Mouse (Mus musculus) myocyte (in vitro differentiated cells): ENCODE results near the gene B3gntl1. TPM values are rescaled to one million over a fixed set of nuclear protein-coding genes. Genes with fewer than 3 reads are reported as not detected.
A peak's percentile ranks its signal among the peaks of the same experiment; 100 is the strongest.

Experiments used
- H3K27me3 ChIP-seq: one replicate; pipeline ENCODE4 v1.6.1; 2011; ENCODE audit not compliant: control insufficient read depth, insufficient read depth, insufficient read length
- H3K36me3 ChIP-seq: one replicate; pipeline ENCODE4 v1.6.1; 2011; ENCODE audit not compliant: control insufficient read depth, insufficient read depth
- H3K4me2 ChIP-seq: one replicate; pipeline ENCODE4 v1.6.1; 2011; ENCODE audit warnings: low read depth, control low read depth
- H3K4me3 ChIP-seq: one replicate; pipeline ENCODE4 v1.5.1; 2011; ENCODE audit warnings: mild to moderate bottlenecking, control low read depth, moderate library complexity
- H3K79me2 ChIP-seq: one replicate; pipeline ENCODE4 v1.6.1; 2011; ENCODE audit not compliant: control insufficient read depth, insufficient read depth
- H3ac ChIP-seq: one replicate; pipeline ENCODE4 v1.6.1; 2011; ENCODE audit not compliant: control insufficient read depth, insufficient read length
- CEBPB ChIP-seq: IDR thresholded peaks from 2 replicates; pipeline ENCODE4 v1.6.1; 2011; ENCODE audit warnings: mild to moderate bottlenecking, moderate library complexity; ENCODE audit not compliant: poor library complexity, insufficient read depth, severe bottlenecking
- E2F4 ChIP-seq: IDR thresholded peaks from one replicate; pipeline ENCODE4 v1.6.1; 2011; ENCODE audit warnings: mild to moderate bottlenecking, control low read depth, moderate library complexity; ENCODE audit not compliant: insufficient read depth
- MAX ChIP-seq: IDR thresholded peaks from one replicate; pipeline ENCODE4 v1.6.1; 2011; ENCODE audit warnings: low read depth, mild to moderate bottlenecking, control low read depth
- MYOD1 ChIP-seq, 3 experiments: IDR thresholded peaks; one replicate each; pipeline ENCODE4 v1.6.1; 2011; ENCODE audit warnings: control low read depth in 2 of 3, low read depth in 2 of 3, mild to moderate bottlenecking in 2 of 3, moderate library complexity in 1 of 3; ENCODE audit not compliant: insufficient read length in 2 of 3, control insufficient read depth in 1 of 3
- MYOG ChIP-seq, 3 experiments: IDR thresholded peaks; one replicate each; pipeline ENCODE4 v1.6.1; 2011; ENCODE audit warnings: control low read depth in 2 of 3, low read depth in 2 of 3, mild to moderate bottlenecking in 2 of 3; ENCODE audit not compliant: insufficient read length in 2 of 3, control insufficient read depth in 1 of 3, insufficient read depth in 1 of 3
- POLR2A ChIP-seq: IDR thresholded peaks from one replicate; pipeline ENCODE4 v1.6.1; 2011; ENCODE audit warnings: low read depth, mild to moderate bottlenecking, control low read depth, moderate library complexity; ENCODE audit not compliant: insufficient read length
- POLR2AphosphoS2 ChIP-seq: IDR thresholded peaks from one replicate; pipeline ENCODE4 v1.6.1; 2011; ENCODE audit warnings: low read depth, control low read depth; ENCODE audit not compliant: insufficient read length
- REST ChIP-seq: IDR thresholded peaks from one replicate; pipeline ENCODE4 v1.6.1; 2011; ENCODE audit warnings: mild to moderate bottlenecking, control low read depth, moderate library complexity; ENCODE audit not compliant: insufficient read depth, insufficient read length
- SRF ChIP-seq: IDR thresholded peaks from one replicate; pipeline ENCODE4 v1.6.1; 2011; ENCODE audit warnings: low read depth; ENCODE audit not compliant: control insufficient read depth, insufficient read length
- TCF12 ChIP-seq: IDR thresholded peaks from one replicate; pipeline ENCODE4 v1.6.1; 2011; ENCODE audit warnings: mild to moderate bottlenecking, control low read depth; ENCODE audit not compliant: poor library complexity, insufficient read depth, severe bottlenecking
- TCF3 ChIP-seq: IDR thresholded peaks from one replicate; pipeline ENCODE4 v1.6.1; 2011; ENCODE audit warnings: low read depth, control low read depth; ENCODE audit not compliant: insufficient read length
- USF1 ChIP-seq: IDR thresholded peaks from one replicate; pipeline ENCODE4 v1.6.1; 2011; ENCODE audit warnings: low read depth, mild to moderate bottlenecking, control low read depth, moderate library complexity
- polyA plus RNA-seq: library from polyadenylated mRNA; unstranded; fragments of >200 nt; fragmentation: generic; extraction: Trizol; gene quantifications from one replicate; pipeline ENCODE4 v1.2.1, GENCODE M21; 2012; ENCODE audit warnings: missing spikeins

B3gntl1 gene
- polyA plus RNA-seq, 1 experiment: 5.4 TPM

DNA sequence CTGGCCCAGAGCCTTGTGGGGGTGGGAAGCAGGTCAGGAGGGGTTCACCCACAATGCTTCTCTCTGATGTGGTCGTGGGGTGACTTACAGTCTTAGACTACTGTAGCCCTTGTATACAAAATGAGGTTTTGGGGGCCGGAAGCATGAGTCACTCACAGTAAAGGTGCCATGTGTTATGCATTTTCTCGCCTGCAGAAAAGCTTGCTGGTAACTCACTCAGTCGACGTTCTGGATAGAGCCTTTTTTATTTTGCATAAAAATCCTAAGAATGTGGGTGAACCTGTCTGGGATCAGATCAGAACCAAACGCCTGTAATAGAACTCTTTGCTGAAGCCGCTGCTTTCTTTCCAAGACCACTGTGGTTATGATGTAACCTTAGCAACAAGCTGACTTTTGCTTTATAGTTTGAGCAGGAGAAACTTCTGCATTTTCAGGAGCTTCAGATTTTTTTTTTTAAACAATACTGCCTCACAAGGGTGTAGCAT, 33.6 kb upstream of the B3gntl1 start:
- TF ChIP-seq REST (no peak), TCF12 (no peak), POLR2AphosphoS2 (no peak), MAX (no peak), MYOD1 (IDR thresholded peaks at IDR 0.05; ENCODE audit: control insufficient read depth in 1 of 3, insufficient read length in 2 of 3, low read depth in 2 of 3) (no peak), MYOG (IDR thresholded peaks at IDR 0.05; ENCODE audit: control insufficient read depth in 1 of 3, insufficient read depth in 1 of 3, insufficient read length in 2 of 3, low read depth in 2 of 3) (no peak), USF1 (no peak), TCF3 (no peak), POLR2A (no peak)
- Histone ChIP-seq H3K4me3 (no peak overlapping the region), H3K79me2 (peaks cover 31% of the 10 kb centered on the region), H3ac (no peak overlapping the region), H3K27me3 (no peaks in the 10 kb centered on the region), H3K36me3 (no peaks in the 10 kb centered on the region), H3K4me2 (peak overlapping the region; percentile 28)

GRCm38 (mm10) chr11:121703619-121704215, 30.8 kb upstream of the B3gntl1 start:
- H3K36me3 ChIP-seq: no peaks in the 10 kb centered on the region
- H3K27me3 ChIP-seq: no peaks in the 10 kb centered on the region
- H3K4me2 ChIP-seq: peak overlapping the region; percentile 89
- H3ac ChIP-seq: peak overlapping the region; percentile 36
- peaks cover 31% of the 10 kb centered on the region for H3K79me2 ChIP-seq
- TF ChIP-seq E2F4: no peak
- peak overlapping the region; percentile 68 for H3K4me3 ChIP-seq

GRCm38 (mm10) chr11:121702895-121703618, 30.1 kb upstream of the B3gntl1 start:
- H3K36me3 ChIP-seq: no peaks in the 10 kb centered on the region
- H3K27me3 ChIP-seq: no peaks in the 10 kb centered on the region
- peaks cover 31% of the 10 kb centered on the region for H3K79me2 ChIP-seq
- TF ChIP-seq E2F4: no peak
- no peak for TF ChIP-seq POLR2AphosphoS2
- peak in 1 of 3 experiments; percentile 23 for TF ChIP-seq MYOD1 (IDR thresholded peaks at IDR 0.05; ENCODE audit: control insufficient read depth in 1 of 3, insufficient read length in 2 of 3, low read depth in 2 of 3)
- no peak for TF ChIP-seq MYOG (IDR thresholded peaks at IDR 0.05; ENCODE audit: control insufficient read depth in 1 of 3, insufficient read depth in 1 of 3, insufficient read length in 2 of 3, low read depth in 2 of 3)
- H3K4me3 ChIP-seq: peak overlapping the region; percentile 68
- H3K4me2 ChIP-seq: peak overlapping the region; percentile 89
- H3ac ChIP-seq: peak overlapping the region; percentile 36

DNA sequence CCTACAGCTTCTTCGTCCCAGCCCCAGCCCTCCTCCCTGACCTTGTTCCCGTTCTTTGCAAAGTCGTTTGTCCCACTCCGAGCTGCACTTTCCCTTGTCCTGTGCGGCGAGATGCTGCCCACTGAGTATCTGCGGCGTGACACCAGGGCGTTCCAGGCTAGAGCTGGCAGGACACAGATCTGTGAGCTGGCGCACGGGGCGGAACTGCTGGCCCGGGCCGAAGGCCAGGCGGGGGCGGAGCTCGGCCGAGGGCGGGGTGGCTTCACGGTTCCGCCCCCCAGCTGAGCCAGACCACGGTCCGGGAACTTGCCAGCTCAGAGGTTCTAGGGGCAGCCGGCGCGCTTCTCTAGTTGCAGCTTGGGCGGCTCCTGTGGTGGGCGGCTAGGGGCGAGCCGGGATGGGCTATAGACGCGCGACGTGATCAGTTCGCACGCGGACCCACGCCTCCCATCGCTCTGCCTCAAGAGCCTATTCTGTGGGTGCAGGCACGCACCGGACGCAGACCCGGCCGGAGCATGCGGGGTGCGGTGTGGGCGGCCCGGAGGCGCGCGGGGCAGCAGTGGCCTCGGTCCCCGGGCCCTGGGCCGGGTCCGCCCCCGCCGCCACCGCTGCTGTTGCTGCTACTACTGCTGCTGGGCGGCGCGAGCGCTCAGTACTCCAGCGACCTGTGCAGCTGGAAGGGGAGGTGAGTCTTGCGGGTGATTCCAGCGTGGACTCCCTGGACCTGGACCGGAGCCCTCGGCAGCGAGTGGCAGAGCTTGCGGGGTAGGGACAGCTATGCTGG, 29.4 kb upstream of the B3gntl1 start:
- TF ChIP-seq SRF (no peak), TCF3 (no peak), TCF12 (no peak), MYOG (IDR thresholded peaks at IDR 0.05; ENCODE audit: control insufficient read depth in 1 of 3, insufficient read depth in 1 of 3, insufficient read length in 2 of 3, low read depth in 2 of 3) (peak in 1 of 3 experiments; percentile 42), POLR2A (peak; percentile 92), CEBPB (no peak), E2F4 (no peak), POLR2AphosphoS2 (peak; percentile 86), MYOD1 (IDR thresholded peaks at IDR 0.05; ENCODE audit: control insufficient read depth in 1 of 3, insufficient read length in 2 of 3, low read depth in 2 of 3) (no peak)

DNA sequence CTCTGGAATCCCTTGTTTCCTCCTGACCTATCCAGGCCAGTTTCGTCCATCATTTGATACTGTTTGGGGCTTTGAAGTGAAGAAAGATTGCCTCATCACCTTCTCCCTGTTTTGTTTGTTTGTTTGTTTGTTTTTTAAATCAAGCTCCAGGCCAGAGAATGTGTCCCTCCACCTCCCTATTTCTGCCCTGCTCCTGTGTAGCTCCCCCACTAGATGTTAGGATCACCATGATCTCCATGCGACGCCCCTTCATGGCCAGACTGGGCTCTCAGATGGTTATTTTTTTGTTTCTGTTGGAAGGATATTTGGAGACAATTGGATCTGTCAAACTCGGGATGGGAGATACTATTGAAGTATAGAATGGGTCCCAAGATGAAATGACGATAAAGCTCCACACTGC, 28.3 kb upstream of the B3gntl1 start, which contains the start of gene Metrnl:
Metrnl (plus strand) TSS at position 301 of the 400 bp plus-strand sequence.
- peak within 1 kb of the TSS; percentile 89 for H3K4me2 ChIP-seq
- H3K36me3 ChIP-seq: no peaks in the 10 kb centered on the region
- H3K79me2 ChIP-seq: peaks cover 25% of the 10 kb centered on the region
- peak within 1 kb of the TSS; percentile 36 for H3ac ChIP-seq
- TF ChIP-seq MYOG (IDR thresholded peaks at IDR 0.05; ENCODE audit: control insufficient read depth in 1 of 3, insufficient read depth in 1 of 3, insufficient read length in 2 of 3, low read depth in 2 of 3) (no peak), USF1 (no peak), SRF (no peak), REST (no peak), TCF12 (no peak), CEBPB (no peak), TCF3 (no peak), POLR2AphosphoS2 (no peak), POLR2A (no peak), MAX (no peak)
- H3K27me3 ChIP-seq: no peaks in the 10 kb centered on the region
- H3K4me3 ChIP-seq: peak within 1 kb of the TSS; percentile 68

More for the DNA sequence above, 29.4 kb upstream of the B3gntl1 start:
- Histone ChIP-seq H3K4me2 (peak overlapping the region; percentile 89), H3ac (peak overlapping the region; percentile 36), H3K36me3 (no peaks in the 10 kb centered on the region), H3K4me3 (peak overlapping the region; percentile 68), H3K27me3 (no peaks in the 10 kb centered on the region), H3K79me2 (peaks cover 27% of the 10 kb centered on the region)
